Mouse (Mus musculus) cerebellum, adult (tissue): ENCODE data around the gene Fitm2.

ENCODE experiments used
- ATAC-seq: cut with Nextera tagmentation; 2 replicates; pipeline ENCODE4 v1.9.2; 2017; ENCODE audit warnings: mild to moderate bottlenecking, moderate library complexity, mixed read lengths; ENCODE audit not compliant: insufficient number of reproducible peaks, low FRiP score, low TSS enrichment

Fitm2 gene

GRCm38 (mm10) chr2:163428346-163429011 is 44.0 kb downstream of the Fitm2 start:
- no peak for ATAC-seq

- ATAC-seq = no peak
These were observed 47.8 kb downstream of the Fitm2 start, which contains the start of gene Oser1 for GRCm38 (mm10) chr2:163424597-163424996. Gene Oser1, minus strand, starts transcription at chr2:163424697.

- no peak for ATAC-seq
These were observed 49.4 kb downstream of the Fitm2 start for GRCm38 (mm10) chr2:163422895-163423660.

GRCm38 (mm10) chr2:163420366-163420886 is 52.0 kb downstream of the Fitm2 start:
- ATAC-seq = no peak

- peak; percentile 97 for ATAC-seq
These were observed 52.9 kb downstream of the Fitm2 start for GRCm38 (mm10) chr2:163419346-163420045.

- ATAC-seq = no peak
These were observed 53.5 kb downstream of the Fitm2 start for GRCm38 (mm10) chr2:163418841-163419345.

GRCm38 (mm10) chr2:163417830-163418229 is 54.6 kb downstream of the Fitm2 start:
- ATAC-seq = no peak

- no peak for ATAC-seq
These were observed 55.4 kb downstream of the Fitm2 start for GRCm38 (mm10) chr2:163417026-163417425.
